Mouse (Mus musculus) midbrain, embryonic 14.5 days (tissue): ENCODE measurements at regions not wholly inside any gene's neighbourhood (a gene's known extent, or its start where the extent isn't known, plus 50 kb on each side); places are given as distances from the start of the nearest gene placed in this dataset.

Experiments used
- ATAC-seq: fragments of 200-750 bp; cut with Nextera tagmentation; 2 replicates; pipeline ENCODE4 v1.8.0; 2017; ENCODE audit warnings: moderate number of reproducible peaks, moderate library complexity; ENCODE audit not compliant: low FRiP score, low TSS enrichment
- DNase-seq: peaks from one replicate; pipeline ENCODE4 v3.0.0-alpha.2; 2015
- H3K27ac ChIP-seq: fragments of 300-500 bp; sonication (generic); replicated peaks from 2 replicates; pipeline ENCODE4 v1.5.1; 2014; ENCODE audit warnings: mild to moderate bottlenecking, low read depth, low read length, moderate library complexity
- H3K27me3 ChIP-seq: fragments of 300-500 bp; sonication (generic); 2 replicates; pipeline ENCODE4 v1.6.1; 2014; ENCODE audit warnings: low read length, control low read depth, mixed read lengths; ENCODE audit not compliant: control insufficient read depth, insufficient read depth
- H3K36me3 ChIP-seq: fragments of 300-500 bp; sonication (generic); 2 replicates; pipeline ENCODE4 v1.6.1; 2014; ENCODE audit warnings: low read length, control low read depth; ENCODE audit not compliant: control insufficient read depth, insufficient read depth
- H3K4me1 ChIP-seq: fragments of 300-500 bp; sonication (generic); 2 replicates; pipeline ENCODE4 v1.6.1; 2014; ENCODE audit warnings: mild to moderate bottlenecking, antibody characterized with exemption, low read length, control low read depth; ENCODE audit not compliant: control insufficient read depth, insufficient read depth
- H3K4me2 ChIP-seq: fragments of 300-500 bp; sonication (generic); 2 replicates; pipeline ENCODE4 v1.6.1; 2014; ENCODE audit warnings: mild to moderate bottlenecking, low read length, moderate library complexity
- H3K4me3 ChIP-seq: fragments of 300-500 bp; sonication (generic); replicated peaks from 2 replicates; pipeline ENCODE4 v1.5.1; 2014; ENCODE audit warnings: low read depth, low read length
- H3K9ac ChIP-seq: fragments of 300-500 bp; sonication (generic); replicated peaks from 2 replicates; pipeline ENCODE4 v1.6.1; 2014; ENCODE audit warnings: mild to moderate bottlenecking, low read length, moderate library complexity
- H3K9me3 ChIP-seq: fragments of 300-500 bp; sonication (generic); 2 replicates; pipeline ENCODE4 v1.6.1; 2016; ENCODE audit warnings: low read length, control low read depth, mixed read lengths; ENCODE audit not compliant: control insufficient read depth
- WGBS: fragments of 180-500 bp; shearing (Covaris S2); extraction: QIAGEN DNeasy Blood & Tissue Kit; methylation state at CpG from one replicate; pipeline ENCODE4 v1.1.7; 2014; 5-methylcytosine and 5-hydroxymethylcytosine counted together

- Histone ChIP-seq H3K9ac (no peak overlapping the region), H3K27me3 (no peaks in the 10 kb centered on the region), H3K36me3 (no peaks in the 10 kb centered on the region), H3K4me1 (no peaks in the 10 kb centered on the region), H3K9me3 (no peaks in the 10 kb centered on the region), H3K4me3 (no peak overlapping the region), H3K27ac (no peak overlapping the region), H3K4me2 (no peak overlapping the region)
- DNase-seq: no peak
- no peak for ATAC-seq
- 83% methylated on average over 6 of the region's 6 CpGs for WGBS
Measured at GRCm38 (mm10) chr6:117071311-117071710, 97.0 kb upstream of the Cxcl12 start.

DNA sequence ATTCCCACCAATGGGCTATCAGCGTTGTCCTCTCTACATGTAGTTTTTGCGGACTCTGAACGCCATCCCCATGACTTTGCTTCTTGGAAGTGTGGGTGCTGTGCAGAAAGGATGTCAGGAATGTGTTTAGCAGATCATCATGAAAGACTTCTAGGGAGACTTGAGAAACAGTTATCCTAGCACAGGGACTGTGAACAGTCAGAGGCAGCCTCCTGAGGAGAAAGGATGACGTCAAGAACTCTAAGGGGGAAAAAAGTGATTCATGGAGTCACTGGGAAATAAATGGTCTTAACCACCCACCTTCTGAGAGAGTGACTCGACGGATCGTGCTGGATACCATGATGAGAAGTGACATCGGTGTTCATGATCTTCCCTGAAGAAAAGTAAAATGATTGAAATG is 96.5 kb upstream of the Cxcl12 start:
- Histone ChIP-seq H3K4me3 (no peak overlapping the region), H3K27me3 (no peaks in the 10 kb centered on the region), H3K36me3 (no peaks in the 10 kb centered on the region), H3K4me1 (no peaks in the 10 kb centered on the region), H3K9ac (no peak overlapping the region), H3K27ac (no peak overlapping the region), H3K9me3 (no peaks in the 10 kb centered on the region), H3K4me2 (no peak overlapping the region)
- DNase-seq (no peak), ATAC-seq (no peak)
- 87% methylated on average over 8 of the region's 8 CpGs for WGBS

DNA sequence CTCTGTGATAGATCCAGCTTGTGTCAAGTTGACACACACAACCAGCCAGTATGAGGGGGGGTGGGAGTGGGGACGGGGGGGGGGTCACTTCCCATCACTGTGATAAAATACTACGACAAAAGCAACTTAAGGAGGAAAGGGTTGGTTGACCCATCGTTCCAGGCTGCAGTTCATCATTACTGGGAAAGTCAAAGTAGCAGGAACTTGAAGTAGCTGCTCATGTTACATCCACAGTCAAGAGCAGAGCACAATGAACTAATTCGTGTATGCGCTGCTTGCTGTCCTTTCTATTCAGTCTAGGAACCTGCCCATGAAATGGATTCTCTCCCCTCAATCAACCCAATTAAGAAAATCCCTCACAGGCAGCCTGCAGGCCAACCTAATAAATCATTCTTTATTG is 88.8 kb upstream of the Cxcl12 start:
- DNase-seq (no peak), ATAC-seq (no peak)
- H3K27ac ChIP-seq: no peak overlapping the region
- H3K27me3 ChIP-seq: no peaks in the 10 kb centered on the region
- H3K9me3 ChIP-seq: no peaks in the 10 kb centered on the region
- H3K9ac ChIP-seq: no peak overlapping the region
- H3K4me1 ChIP-seq: no peaks in the 10 kb centered on the region
- no peak overlapping the region for H3K4me3 ChIP-seq
- no peak overlapping the region for H3K4me2 ChIP-seq
- H3K36me3 ChIP-seq: no peaks in the 10 kb centered on the region
- 64% methylated on average over 5 of the region's 5 CpGs for WGBS

DNA sequence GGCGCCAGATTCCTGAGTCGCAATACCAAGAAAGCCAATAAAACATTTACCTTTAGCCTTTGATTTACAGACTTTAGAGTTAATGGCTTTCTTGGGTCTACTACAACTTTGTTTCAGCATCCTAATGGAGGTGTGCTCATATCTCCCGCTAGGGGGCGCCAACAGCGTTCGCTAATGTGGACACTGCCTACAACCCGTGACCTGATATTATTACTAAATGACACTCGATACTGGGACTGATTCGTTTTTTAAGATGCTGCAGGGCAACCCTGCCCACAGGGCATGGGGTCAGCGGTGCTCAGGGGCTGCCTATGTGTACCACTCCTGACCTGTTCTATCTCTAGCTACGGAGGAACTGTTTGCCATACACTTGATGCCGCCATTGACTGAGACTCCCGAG is 87.4 kb upstream of the Cxcl12 start:
- H3K4me2 ChIP-seq: no peak overlapping the region
- WGBS: 45% methylated on average over 13 of the region's 13 CpGs
- no peaks in the 10 kb centered on the region for H3K36me3 ChIP-seq
- H3K27ac ChIP-seq: no peak overlapping the region
- no peaks in the 10 kb centered on the region for H3K27me3 ChIP-seq
- no peak overlapping the region for H3K9ac ChIP-seq
- no peaks in the 10 kb centered on the region for H3K9me3 ChIP-seq
- no peaks in the 10 kb centered on the region for H3K4me1 ChIP-seq
- no peak overlapping the region for H3K4me3 ChIP-seq
- DNase-seq (peak; percentile 40), ATAC-seq (no peak)

DNA sequence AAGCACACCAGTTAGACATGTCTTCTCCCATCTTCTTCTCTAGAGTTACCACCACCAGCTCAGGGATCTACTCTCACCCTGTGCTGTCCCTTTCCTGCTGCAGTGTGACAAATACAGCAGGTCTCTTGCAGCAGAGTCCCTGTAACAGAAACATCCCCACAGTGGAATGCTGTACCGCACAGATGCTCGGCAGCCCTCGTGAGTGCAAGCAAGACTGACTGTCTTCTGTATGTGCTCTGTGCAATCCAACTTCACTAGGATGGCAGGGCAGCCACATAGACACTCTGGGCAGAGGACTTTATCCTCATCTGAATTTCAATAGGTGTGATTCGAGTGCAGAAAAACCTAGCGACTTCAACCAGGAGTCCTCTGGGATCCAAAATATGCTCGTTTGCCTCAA is 84.1 kb upstream of the Cxcl12 start:
- WGBS: 51% methylated on average over 6 of the region's 6 CpGs
- H3K27ac ChIP-seq: no peak overlapping the region

DNA sequence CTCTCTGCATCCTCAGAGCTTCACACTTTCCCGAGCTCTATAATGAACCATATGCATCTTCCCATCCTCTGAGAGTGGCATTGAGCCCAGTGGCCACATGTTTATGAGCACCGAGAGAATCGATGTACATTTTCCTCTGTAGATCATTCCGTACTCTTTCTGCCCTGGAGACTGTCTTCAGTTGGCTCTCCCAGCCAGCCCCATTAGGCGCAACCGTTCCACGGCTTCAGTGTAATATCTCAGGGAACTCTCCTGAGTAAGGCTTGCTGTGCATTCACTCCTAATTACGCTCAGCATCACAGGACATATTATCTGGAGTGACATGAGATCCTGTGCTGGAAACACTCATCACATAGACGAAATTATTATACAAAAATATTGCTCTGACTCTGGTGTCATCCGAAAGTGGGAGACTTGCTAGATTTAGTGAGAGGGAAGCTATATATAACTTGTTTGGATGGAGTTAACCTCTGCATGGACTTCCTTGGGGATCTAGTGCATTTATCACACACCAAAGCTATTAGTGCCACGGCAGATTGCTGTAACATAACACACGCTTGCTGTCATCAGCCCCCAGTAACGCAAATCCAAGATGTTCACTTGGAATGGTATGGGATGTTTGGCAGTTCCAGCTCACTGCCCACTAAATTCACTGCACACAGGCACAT is 83.4 kb upstream of the Cxcl12 start:
- H3K9ac ChIP-seq: no peak overlapping the region
- no peaks in the 10 kb centered on the region for H3K4me1 ChIP-seq
- no peaks in the 10 kb centered on the region for H3K9me3 ChIP-seq
- no peak overlapping the region for H3K4me3 ChIP-seq
- H3K27ac ChIP-seq: no peak overlapping the region
- H3K36me3 ChIP-seq: no peaks in the 10 kb centered on the region
- ATAC-seq: no peak
- H3K27me3 ChIP-seq: no peaks in the 10 kb centered on the region
- 80% methylated on average over 13 of the region's 13 CpGs for WGBS
- H3K4me2 ChIP-seq: no peak overlapping the region
- DNase-seq: no peak

More for the DNA sequence above, 84.1 kb upstream of the Cxcl12 start:
- H3K4me1 ChIP-seq: no peaks in the 10 kb centered on the region
- no peaks in the 10 kb centered on the region for H3K9me3 ChIP-seq
- ATAC-seq: no peak
- H3K4me2 ChIP-seq: no peak overlapping the region
- no peak overlapping the region for H3K4me3 ChIP-seq
- H3K36me3 ChIP-seq: no peaks in the 10 kb centered on the region
- no peaks in the 10 kb centered on the region for H3K27me3 ChIP-seq
- H3K9ac ChIP-seq: no peak overlapping the region
- no peak for DNase-seq

- no peak overlapping the region for H3K4me3 ChIP-seq
- H3K4me1 ChIP-seq: no peaks in the 10 kb centered on the region
- no peak overlapping the region for H3K27ac ChIP-seq
- WGBS: 93% methylated on average over 6 of the region's 6 CpGs
- no peak overlapping the region for H3K9ac ChIP-seq
- no peaks in the 10 kb centered on the region for H3K9me3 ChIP-seq
- H3K4me2 ChIP-seq: no peak overlapping the region
- no peak for DNase-seq
- H3K27me3 ChIP-seq: no peaks in the 10 kb centered on the region
- no peak for ATAC-seq
- H3K36me3 ChIP-seq: no peaks in the 10 kb centered on the region
Measured at GRCm38 (mm10) chr6:117094742-117095141, 73.6 kb upstream of the Cxcl12 start.

DNA sequence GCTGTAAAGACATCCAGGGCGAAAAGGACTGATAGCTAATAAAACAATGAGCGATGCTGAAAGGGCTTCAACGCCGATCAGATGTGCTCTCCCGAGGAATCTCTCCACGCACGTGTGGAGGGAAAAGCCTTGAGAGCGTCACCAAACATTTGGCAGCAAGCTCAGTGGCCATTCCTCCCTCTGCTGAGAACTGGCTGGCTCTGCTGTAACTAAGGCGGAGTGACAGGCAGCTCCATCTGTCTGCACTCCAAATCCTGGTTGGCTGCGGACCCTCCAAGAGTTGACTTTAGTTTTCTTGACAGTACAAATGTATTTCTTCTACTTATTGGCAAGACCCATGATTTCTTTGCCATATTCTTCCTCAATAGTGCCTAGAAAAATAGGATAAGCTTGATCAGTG is 68.5 kb upstream of the Cxcl12 start:
- no peaks in the 10 kb centered on the region for H3K9me3 ChIP-seq
- H3K36me3 ChIP-seq: no peaks in the 10 kb centered on the region
- no peak for ATAC-seq
- no peaks in the 10 kb centered on the region for H3K27me3 ChIP-seq
- no peak overlapping the region for H3K4me2 ChIP-seq
- H3K4me3 ChIP-seq: no peak overlapping the region
- WGBS: 80% methylated on average over 10 of the region's 10 CpGs
- no peaks in the 10 kb centered on the region for H3K4me1 ChIP-seq
- DNase-seq: no peak
- H3K9ac ChIP-seq: no peak overlapping the region
- H3K27ac ChIP-seq: no peak overlapping the region

GRCm38 (mm10) chr6:117102693-117103092 is 65.6 kb upstream of the Cxcl12 start:
- no peaks in the 10 kb centered on the region for H3K4me1 ChIP-seq
- no peak overlapping the region for H3K4me3 ChIP-seq
- no peak overlapping the region for H3K27ac ChIP-seq
- H3K4me2 ChIP-seq: no peak overlapping the region
- H3K27me3 ChIP-seq: no peaks in the 10 kb centered on the region
- WGBS: 84% methylated on average over 4 of the region's 4 CpGs
- H3K9me3 ChIP-seq: no peaks in the 10 kb centered on the region
- ATAC-seq: no peak
- no peaks in the 10 kb centered on the region for H3K36me3 ChIP-seq
- DNase-seq: no peak
- no peak overlapping the region for H3K9ac ChIP-seq
